Mouse (Mus musculus) lung, postnatal 25 days (tissue): ENCODE measurements around the gene Gm10352.
"Not testable (repeated sequence)": the region's sequence is repeated elsewhere in the genome, so short reads cannot be mapped to it uniquely, and the experiment has no call there.

Experiments
- DNase-seq: peaks from one replicate; pipeline ENCODE4 v3.0.0; 2022; ENCODE audit warnings: low spot score

Gm10352 gene

GRCm38 (mm10) chrY:2900689-2901088, at the start of gene Gm10352:
Gene Gm10352, plus strand, starts transcription at chrY:2900989.
- DNase-seq, result not testable (repeated sequence)

GRCm38 (mm10) chrY:2932282-2932681, 31.5 kb downstream of the Gm10352 start, which contains the start of gene Gm29289:
Gene Gm29289, plus strand, starts transcription at chrY:2932582.
- not testable (repeated sequence) for DNase-seq
